ENCODE assay signal across 14 mouse cellular contexts in the genomic region with DNA sequence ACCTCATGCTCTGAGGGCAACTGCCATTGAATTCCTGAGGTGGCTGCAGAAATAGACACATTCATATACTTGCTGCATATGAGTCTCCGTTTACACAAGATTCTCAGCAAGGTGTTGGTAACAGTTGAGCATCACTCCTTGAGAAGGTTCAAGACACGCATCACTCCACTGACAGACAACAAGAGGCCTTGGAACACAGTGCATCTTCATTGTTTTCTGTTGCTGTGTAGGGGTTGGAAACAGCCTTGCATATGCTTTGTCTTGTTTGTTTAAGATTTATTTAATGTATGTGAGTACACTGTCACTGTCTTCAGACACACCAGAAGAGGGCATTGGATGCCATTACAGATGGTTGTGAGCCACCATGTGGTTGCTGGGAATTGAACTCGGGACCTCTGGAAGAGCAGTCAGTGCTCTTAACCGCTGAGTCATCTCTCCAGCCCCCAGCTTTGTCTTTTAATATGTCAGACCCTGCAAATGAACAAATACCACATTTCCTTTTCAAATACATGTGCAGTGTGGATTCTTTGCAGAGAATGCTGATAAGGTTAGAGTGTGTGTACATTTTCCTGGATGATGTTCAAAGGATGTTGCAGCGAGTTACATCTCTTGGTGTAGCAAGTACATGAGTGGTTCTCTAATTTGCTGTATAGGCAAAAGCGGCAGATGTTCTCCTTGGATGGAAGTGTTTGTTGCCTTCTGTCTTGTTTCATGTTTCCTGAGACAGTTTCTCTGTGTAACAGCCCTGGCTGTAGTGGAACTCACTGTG.
"Had no signal": no experiment of that assay in that cellular context is flagged by ENCODE, and none has a peak within 500 bp of the region (broad histone marks: within the 10 kb centered on the region; RNA-seq: fewer than 3 reads in every experiment).

No protein-coding gene starts in this region.

- H3K27me3 ChIP-seq: limb, embryonic 12.5 days; liver, embryonic 13.5 days; midbrain, embryonic 13.5 days; neural tube, embryonic 15.5 days had no signal

- H3K4me1 ChIP-seq: limb, embryonic 12.5 days; liver, embryonic 13.5 days; midbrain, embryonic 13.5 days; neural tube, embryonic 15.5 days had no signal

- H3K4me2 ChIP-seq: limb, embryonic 12.5 days; liver, embryonic 13.5 days; midbrain, embryonic 13.5 days; neural tube, embryonic 15.5 days had no signal

- H3K9ac ChIP-seq: limb, embryonic 12.5 days; liver, embryonic 13.5 days; liver, postnatal 0 days; midbrain, embryonic 13.5 days; neural tube, embryonic 15.5 days had no signal

- H3K4me3 ChIP-seq: layer of hippocampus, adult 2 months; limb, embryonic 12.5 days; liver, embryonic 13.5 days; midbrain, embryonic 13.5 days; neural tube, embryonic 15.5 days had no signal

- H3K9me3 ChIP-seq: limb, embryonic 12.5 days; liver, embryonic 13.5 days; midbrain, embryonic 13.5 days; neural tube, embryonic 15.5 days had no signal

- H3K27ac ChIP-seq: layer of hippocampus, adult 2 months; limb, embryonic 12.5 days; liver, embryonic 13.5 days; midbrain, embryonic 13.5 days; neural tube, embryonic 15.5 days; stomach, postnatal 0 days had no signal

- ATAC-seq: liver, postnatal 0 days; midbrain, embryonic 13.5 days had no signal

- DNase-seq: kidney, postnatal 10 days; kidney, postnatal 4 days; liver; liver, embryonic 13.5 days; liver, postnatal 0 days; right cerebral cortex, adult 18-20 months; right cerebral cortex, postnatal 25 days; thymus, adult 18-20 months; thymus, postnatal 14 days had no signal
